Mouse (Mus musculus) c-Kit-positive CD71-negative TER-119-negative erythroid progenitor cells, embryonic 14.5 days (primary cell): ENCODE data around the gene Atf1.

Experiments used
- DNase-seq: peaks from one replicate; pipeline ENCODE4 v3.0.0-alpha.2; 2013; ENCODE audit warnings: low read depth

Atf1 gene

GRCm38 (mm10) chr15:100227663-100228534 is at the start of gene Atf1:
Gene Atf1, plus strand, starts transcription at chr15:100227819.
- DNase-seq = peak; percentile 79

- DNase-seq = no peak
These were observed 49.1 kb upstream of the Atf1 start for GRCm38 (mm10) chr15:100178487-100178886.

- no peak for DNase-seq
These were observed 47.9 kb upstream of the Atf1 start for GRCm38 (mm10) chr15:100179685-100180084.

DNA sequence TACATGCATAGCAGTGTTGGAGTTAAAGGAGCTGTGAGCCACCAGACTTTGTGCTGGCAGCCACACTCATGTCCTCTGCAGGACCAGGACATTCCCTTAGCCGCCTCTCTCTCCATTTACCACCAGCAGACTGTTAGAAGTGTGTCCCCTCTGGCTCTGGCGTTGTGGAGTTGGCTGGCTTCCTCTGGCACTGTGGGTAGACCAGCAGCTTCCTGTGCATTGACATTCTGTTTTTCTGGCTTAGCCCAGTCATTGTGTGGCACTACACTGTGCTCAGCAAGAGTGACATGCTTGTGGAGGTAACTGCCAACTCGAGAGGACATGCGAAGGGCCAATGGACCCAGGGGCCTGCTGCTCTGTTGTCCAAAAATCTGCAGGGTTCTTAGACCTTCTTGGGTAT is 47.4 kb upstream of the Atf1 start:
- no peak for DNase-seq

- no peak for DNase-seq
These were observed 45.8 kb upstream of the Atf1 start for GRCm38 (mm10) chr15:100181841-100182240.

GRCm38 (mm10) chr15:100182526-100183280 is 44.9 kb upstream of the Atf1 start:
- DNase-seq = no peak

DNA sequence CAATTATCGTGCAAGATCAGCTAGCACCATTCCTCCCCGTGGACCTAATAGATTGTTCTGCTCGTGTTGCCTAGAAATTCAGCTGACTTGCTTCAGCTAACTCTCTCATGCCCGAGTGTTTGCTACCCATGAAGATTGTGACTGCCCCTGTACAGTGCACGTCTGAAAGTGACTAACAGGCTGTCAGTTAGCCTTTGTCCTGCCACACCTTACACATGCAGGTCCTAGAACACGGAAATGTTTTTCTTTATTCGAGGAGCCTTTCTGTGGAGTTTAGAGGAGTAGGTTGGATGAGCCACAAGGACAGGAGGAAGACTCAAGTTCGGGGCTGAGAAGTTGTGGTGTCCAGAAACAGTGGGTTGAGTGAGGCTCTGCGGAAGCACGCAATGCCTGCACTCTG is 44.1 kb upstream of the Atf1 start:
- no peak for DNase-seq

DNA sequence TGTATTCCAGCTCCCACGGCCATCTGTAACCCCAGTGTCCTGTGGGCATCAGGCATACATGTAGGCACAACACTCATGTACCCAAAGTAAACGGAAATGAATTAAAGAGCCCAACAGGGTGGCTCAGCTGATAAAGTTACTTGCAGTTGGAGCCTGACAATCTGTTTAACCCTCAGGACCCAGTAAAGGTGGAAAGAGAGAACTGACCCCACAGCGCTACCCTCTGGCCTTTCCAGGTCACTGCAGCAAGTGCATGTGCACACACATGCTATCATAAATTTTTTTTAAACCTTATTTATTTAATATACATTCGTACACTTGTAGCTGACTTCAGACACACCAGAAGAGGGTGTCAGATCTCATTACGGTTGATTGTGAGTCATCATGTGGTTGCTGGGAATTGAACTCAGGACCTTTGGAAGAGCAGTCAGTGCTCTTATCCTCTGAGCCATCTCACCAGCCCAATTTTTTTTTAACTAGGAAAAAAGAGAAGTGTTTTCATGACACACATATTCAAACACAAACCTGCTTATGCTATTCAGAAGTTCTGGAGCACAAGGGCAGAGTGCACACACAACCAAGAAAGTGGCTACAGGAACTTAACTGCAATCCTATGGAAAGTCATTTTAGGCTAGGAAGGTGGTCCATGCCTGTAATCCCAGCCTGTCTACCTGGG is 42.7 kb upstream of the Atf1 start:
- no peak for DNase-seq

DNA sequence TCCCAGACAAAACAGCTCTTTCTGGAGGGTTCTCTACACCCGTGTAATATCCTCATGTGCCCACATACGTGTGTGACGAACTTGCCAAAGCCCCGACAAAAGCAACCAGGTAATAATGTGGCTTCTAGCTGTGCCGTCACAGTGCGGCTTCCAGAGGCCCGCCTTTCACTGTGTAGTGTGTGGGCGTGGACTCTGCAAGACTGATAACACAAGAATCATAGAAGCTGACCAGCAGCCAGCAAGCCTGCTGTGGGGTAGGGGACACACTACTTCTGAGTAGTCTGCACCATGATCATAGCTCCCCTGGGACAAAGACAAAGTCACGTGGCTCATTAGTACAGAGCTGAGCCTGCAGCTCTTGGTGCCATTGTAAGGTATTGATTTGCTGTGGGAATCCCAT is 41.4 kb upstream of the Atf1 start:
- no peak for DNase-seq

DNA sequence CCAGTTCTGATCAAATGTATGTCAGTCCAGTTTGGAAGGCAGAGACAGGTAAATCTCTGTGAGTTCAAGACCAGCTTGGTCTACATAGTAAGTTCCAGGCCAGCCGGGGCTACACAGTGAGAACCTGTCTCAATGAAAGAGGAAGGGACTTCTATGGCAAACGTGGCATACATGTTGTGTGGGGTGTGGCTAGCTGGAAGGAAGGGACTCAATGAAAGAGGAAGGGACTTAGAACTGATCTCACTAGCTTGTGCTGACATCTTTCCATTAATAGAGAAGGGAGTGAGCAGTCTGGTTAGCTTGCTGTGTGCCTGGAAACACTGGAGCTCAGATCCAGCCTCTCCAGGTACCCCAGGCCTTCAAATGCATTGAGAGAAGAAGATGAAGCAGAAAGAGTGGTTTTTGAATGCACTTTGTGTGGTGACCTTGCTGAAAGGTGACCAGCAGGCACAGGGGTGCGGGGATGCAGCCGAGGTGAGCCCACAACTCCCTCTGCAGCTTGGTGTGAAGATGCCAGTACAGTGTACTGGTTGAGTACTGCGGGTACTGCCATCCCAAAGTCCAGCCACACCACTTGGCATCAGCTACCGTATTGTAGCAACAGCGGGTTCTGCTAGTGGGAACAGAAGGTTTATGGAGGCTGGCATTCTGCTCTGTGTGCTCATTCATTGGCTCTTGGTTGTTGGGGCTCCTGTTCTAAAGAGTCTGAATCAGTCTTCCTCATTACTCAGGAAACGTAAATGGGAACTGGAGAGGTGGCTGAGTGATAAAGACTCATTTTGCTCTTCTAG is 40.5 kb upstream of the Atf1 start:
- DNase-seq = no peak

DNA sequence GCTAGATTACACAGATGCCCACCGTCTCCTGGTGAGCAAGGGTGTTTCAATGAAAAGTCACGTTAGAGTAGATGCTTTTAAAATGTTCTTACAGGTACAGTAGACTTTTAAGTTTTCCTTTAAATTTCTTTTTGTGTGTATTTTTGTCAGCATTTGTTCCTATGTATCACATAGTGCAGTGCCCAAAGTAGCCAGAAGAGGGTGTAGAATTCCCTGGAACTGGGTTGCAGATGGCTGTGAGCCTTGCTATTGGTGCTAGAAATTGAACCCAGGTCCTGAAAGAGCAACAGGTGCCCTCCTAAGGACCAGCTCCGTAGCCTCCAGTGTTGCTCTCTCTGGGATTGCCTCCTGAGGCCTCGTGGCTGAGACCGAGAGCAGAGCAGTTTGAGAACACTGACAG is 39.1 kb upstream of the Atf1 start:
- DNase-seq = no peak

GRCm38 (mm10) chr15:100188962-100189404 is 38.6 kb upstream of the Atf1 start:
- no peak for DNase-seq

- no peak for DNase-seq
These were observed 37.5 kb upstream of the Atf1 start for GRCm38 (mm10) chr15:100190083-100190482.

DNA sequence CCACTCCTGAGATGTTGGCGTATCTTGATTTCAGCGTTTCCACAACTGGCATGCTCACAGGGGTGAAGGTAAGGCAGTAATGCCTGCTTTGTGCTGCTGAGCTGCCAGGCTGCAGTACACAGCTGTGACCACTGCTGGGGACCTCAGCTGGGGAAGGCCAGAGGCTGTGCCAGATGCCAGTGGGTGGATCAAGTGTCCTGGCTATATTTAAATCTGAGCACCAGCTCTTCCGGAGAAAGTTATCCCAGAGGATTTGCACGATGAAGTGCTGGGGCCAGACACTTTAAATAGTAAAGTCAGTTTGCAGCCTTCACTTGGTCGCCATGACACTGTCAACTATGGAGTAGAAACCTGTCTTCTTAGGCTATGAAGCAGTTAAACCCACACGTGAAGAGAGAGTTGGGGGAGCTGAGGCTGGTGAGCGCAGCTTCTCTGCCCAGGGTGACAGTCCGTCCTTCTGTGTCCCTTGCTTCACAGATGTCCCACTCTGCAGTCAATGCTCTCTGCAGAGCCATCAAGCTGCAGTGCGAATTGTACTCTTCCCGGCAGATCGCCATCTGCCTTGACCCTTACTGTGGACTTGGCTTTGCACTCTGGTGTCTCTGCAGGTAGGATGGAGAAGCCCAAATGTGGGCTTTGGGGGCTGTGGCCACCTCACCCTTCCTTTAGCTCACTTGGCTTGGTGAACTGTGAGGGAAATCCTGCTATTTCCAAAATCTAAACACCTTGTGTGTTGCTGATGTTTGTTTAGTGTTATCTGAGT is 28.5 kb upstream of the Atf1 start:
- no peak for DNase-seq

DNA sequence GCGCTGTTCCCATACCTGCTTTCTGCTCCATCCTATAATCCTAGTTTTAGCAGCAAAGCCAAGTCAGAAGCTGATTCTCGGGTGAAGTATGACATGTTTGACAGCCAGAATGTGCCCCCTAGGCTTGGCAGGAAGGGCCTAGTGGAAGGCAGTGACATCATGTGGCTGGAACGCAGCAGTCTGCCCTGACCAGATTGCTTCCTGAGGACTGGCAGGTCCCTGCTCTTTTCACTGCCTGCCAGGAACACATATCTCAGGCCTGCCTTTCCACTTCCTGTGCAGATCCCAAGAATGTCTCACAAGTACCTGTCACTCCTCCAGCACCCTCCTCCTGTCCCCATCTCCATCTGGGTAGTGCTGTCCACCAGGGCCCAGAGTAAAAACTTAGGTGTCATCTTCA is 27.8 kb upstream of the Atf1 start:
- no peak for DNase-seq

GRCm38 (mm10) chr15:100201806-100202205 is 25.8 kb upstream of the Atf1 start:
- DNase-seq = no peak

GRCm38 (mm10) chr15:100202431-100203015 is 25.1 kb upstream of the Atf1 start:
- DNase-seq = no peak

DNA sequence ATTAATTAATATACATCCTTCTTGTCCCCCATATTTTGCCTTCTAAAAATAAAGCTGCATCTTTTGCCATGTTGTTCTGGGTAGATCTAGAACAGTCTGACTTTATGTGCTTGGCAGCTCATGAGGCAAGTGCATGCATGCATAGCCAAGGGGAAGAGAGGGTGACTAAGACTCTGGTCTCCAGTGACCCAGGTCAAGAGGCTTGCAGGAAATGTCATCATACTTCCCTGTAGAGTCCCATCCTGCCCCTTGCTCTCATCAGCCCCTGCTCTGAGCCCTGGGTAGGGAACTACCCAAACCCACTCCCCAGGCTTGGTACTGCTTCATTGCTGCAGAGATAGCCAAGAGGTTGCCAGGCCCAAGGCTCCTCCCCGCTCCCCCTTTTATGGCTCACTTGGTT is 23.0 kb upstream of the Atf1 start:
- no peak for DNase-seq

- DNase-seq = no peak
These were observed 17.6 kb upstream of the Atf1 start for GRCm38 (mm10) chr15:100210013-100210412.

- DNase-seq = no peak
These were observed 14.3 kb upstream of the Atf1 start for GRCm38 (mm10) chr15:100213339-100213738.

DNA sequence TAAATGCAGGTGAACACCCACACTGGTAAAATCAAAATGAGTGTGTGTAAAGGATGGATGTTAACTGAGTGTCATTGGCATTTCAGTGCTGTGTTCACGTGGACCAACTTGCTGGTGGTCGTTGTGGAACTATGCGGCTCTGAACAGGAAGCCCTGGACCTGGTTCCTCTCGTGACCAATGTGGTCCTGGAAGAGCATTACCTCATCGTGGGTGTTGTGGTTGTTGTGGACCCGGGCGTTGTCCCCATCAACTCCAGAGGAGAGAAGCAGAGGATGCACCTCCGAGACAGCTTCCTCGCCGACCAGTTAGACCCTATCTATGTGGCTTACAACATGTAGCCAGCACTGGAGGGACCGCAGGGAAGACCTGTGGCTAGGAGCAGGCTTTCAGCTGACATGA is 12.5 kb upstream of the Atf1 start:
- no peak for DNase-seq
